Mouse (Mus musculus) gastrocnemius, postnatal 4 days (tissue): ENCODE data around the gene Lbx1. TPM values are rescaled to one million over a fixed set of nuclear protein-coding genes. Genes with fewer than 3 reads are reported as not detected.

ENCODE experiments used
- DNase-seq, 2 experiments: peaks; one replicate each; pipeline ENCODE4 v3.0.0; 2021 to 2022; ENCODE audit warnings: low spot score in 2 of 2, mixed read lengths in 2 of 2
- total RNA-seq, 2 experiments: library from RNA; stranded (reverse); gene quantifications; 2 replicates each; pipeline ENCODE4 v1.2.3; 2021

The Lbx1 gene
- total RNA-seq, 2 experiments from 2014 or later: 24.2 to 26.0 TPM

- DNase-seq: no peak
Measured at GRCm38 (mm10) chr19:45234771-45235231, 811 bp downstream of the Lbx1 start.

GRCm38 (mm10) chr19:45234191-45234770, 1.3 kb downstream of the Lbx1 start:
- DNase-seq: no peak

- peak in 1 of 2 experiments; percentile 57 for DNase-seq
Measured at GRCm38 (mm10) chr19:45233496-45234127, 2.0 kb downstream of the Lbx1 start.

- no peak for DNase-seq
Measured at GRCm38 (mm10) chr19:45232443-45233410, 2.9 kb downstream of the Lbx1 start.

GRCm38 (mm10) chr19:45232036-45232410, 3.6 kb downstream of the Lbx1 start:
- DNase-seq: no peak

- DNase-seq: no peak
Measured at GRCm38 (mm10) chr19:45231383-45232035, 4.1 kb downstream of the Lbx1 start.

- DNase-seq: no peak
Measured at GRCm38 (mm10) chr19:45230848-45231382, 4.7 kb downstream of the Lbx1 start.

GRCm38 (mm10) chr19:45230201-45230611, 5.4 kb downstream of the Lbx1 start:
- no peak for DNase-seq

GRCm38 (mm10) chr19:45229378-45230135, 6.1 kb downstream of the Lbx1 start:
- no peak for DNase-seq

GRCm38 (mm10) chr19:45228781-45229180, 6.8 kb downstream of the Lbx1 start:
- no peak for DNase-seq

GRCm38 (mm10) chr19:45228097-45228496, 7.5 kb downstream of the Lbx1 start:
- DNase-seq: no peak

- DNase-seq: no peak
Measured at GRCm38 (mm10) chr19:45227671-45228070, 7.9 kb downstream of the Lbx1 start.

GRCm38 (mm10) chr19:45227049-45227448, 8.6 kb downstream of the Lbx1 start:
- no peak for DNase-seq

- DNase-seq: no peak
Measured at GRCm38 (mm10) chr19:45226246-45226645, 9.4 kb downstream of the Lbx1 start.

GRCm38 (mm10) chr19:45225130-45225529, 10.5 kb downstream of the Lbx1 start:
- no peak for DNase-seq

- DNase-seq: no peak
Measured at GRCm38 (mm10) chr19:45224286-45224559, 11.4 kb downstream of the Lbx1 start.

- no peak for DNase-seq
Measured at GRCm38 (mm10) chr19:45223413-45224285, 12.0 kb downstream of the Lbx1 start.

- no peak for DNase-seq
Measured at GRCm38 (mm10) chr19:45222141-45222782, 13.3 kb downstream of the Lbx1 start.

GRCm38 (mm10) chr19:45221458-45221783, 14.2 kb downstream of the Lbx1 start:
- no peak for DNase-seq
